Mouse (Mus musculus) forebrain, embryonic 12.5 days (tissue): ENCODE results near the gene Rgl1. TPM values are rescaled to one million over a fixed set of nuclear protein-coding genes. Genes with fewer than 3 reads are reported as not detected.
"Not testable (repeated sequence)": the region's sequence is repeated elsewhere in the genome, so short reads cannot be mapped to it uniquely, and the experiment has no call there.

Source experiments
- ATAC-seq: fragments of 200-750 bp; cut with Nextera tagmentation; 2 replicates; pipeline ENCODE4 v1.8.0; 2017; ENCODE audit warnings: moderate TSS enrichment; ENCODE audit not compliant: low FRiP score
- H3K27ac ChIP-seq: fragments of 300-500 bp; sonication (generic); 2 replicates; pipeline ENCODE4 v1.5.1; 2016; ENCODE audit warnings: mild to moderate bottlenecking
- H3K27me3 ChIP-seq: fragments of 300-500 bp; sonication (generic); 2 replicates; pipeline ENCODE4 v1.6.1; 2016; ENCODE audit warnings: mild to moderate bottlenecking
- H3K36me3 ChIP-seq: fragments of 300-500 bp; sonication (generic); replicated peaks from 2 replicates; pipeline ENCODE4 v1.6.1; 2016; ENCODE audit warnings: mild to moderate bottlenecking
- H3K4me1 ChIP-seq: fragments of 300-500 bp; sonication (generic); 2 replicates; pipeline ENCODE4 v1.6.1; 2016
- H3K4me2 ChIP-seq: fragments of 300-500 bp; sonication (generic); 2 replicates; pipeline ENCODE4 v1.6.1; 2016; ENCODE audit warnings: mild to moderate bottlenecking, moderate library complexity
- H3K4me3 ChIP-seq: fragments of 300-500 bp; sonication (generic); replicated peaks from 2 replicates; pipeline ENCODE4 v1.5.1; 2016; ENCODE audit warnings: mild to moderate bottlenecking
- H3K9ac ChIP-seq: fragments of 300-500 bp; sonication (generic); 2 replicates; pipeline ENCODE4 v1.6.1; 2016; ENCODE audit warnings: mild to moderate bottlenecking
- H3K9me3 ChIP-seq: fragments of 300-500 bp; sonication (generic); 2 replicates; pipeline ENCODE4 v1.6.1; 2016
- WGBS: fragments of 180-500 bp; shearing (Covaris S2); methylation state at CpG from one replicate; pipeline ENCODE4 v1.1.7; 2016; 5-methylcytosine and 5-hydroxymethylcytosine counted together
- polyA plus RNA-seq: library from polyadenylated mRNA; unstranded; fragments of >200 nt; fragmentation: Nextera tagmentation; extraction: Ambion mirVana; gene quantifications from 2 replicates; pipeline ENCODE4 v1.2.1, GENCODE M21; 2016

The Rgl1 gene
- polyA plus RNA-seq, 1 experiment from 2014 or later, result 20.9 TPM

DNA sequence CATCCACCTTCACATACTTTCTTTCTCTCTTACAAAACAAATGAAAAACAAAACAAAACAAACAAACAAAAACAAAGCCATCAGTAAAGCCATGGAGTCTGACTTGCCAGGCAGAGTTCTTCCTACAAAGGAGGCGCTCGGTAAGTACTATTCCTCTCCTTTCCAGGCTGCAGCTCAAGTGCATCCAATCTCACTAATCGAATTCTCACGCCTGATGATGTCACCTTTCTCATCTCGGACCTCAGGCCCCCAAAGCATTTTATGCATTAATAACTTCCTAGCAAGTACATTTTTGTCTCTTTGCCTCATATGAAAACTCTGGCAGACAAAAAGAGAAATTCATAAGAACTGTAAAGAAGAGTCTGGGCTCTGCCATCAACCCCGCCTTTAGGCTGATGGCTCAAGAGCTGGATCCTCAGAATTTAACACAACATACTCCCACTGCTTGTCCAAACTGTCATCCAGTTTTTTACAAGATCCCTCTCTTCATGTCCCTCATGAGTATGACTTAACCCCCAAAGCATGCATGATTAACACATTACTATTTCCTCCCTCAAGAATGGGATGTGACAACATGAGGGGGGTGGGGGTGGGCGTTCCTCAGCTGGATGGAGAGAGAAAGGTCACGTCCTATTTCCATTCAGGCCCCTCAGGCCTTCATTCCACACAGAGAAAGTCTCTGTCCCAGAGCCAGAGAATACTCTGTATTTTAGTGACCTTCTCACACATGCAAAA, 96.5 kb downstream of the Rgl1 start:
- H3K9me3 ChIP-seq, result no peaks in the 10 kb centered on the region
- no peak overlapping the region for H3K4me2 ChIP-seq
- H3K36me3 ChIP-seq, result no peaks in the 10 kb centered on the region
- ATAC-seq, result no peak
- no peaks in the 10 kb centered on the region for H3K27me3 ChIP-seq
- H3K4me3 ChIP-seq, result no peak overlapping the region
- peaks cover 8% of the 10 kb centered on the region; the same call in 1 of the 2 replicates for H3K4me1 ChIP-seq
- H3K9ac ChIP-seq, result no peak overlapping the region
- H3K27ac ChIP-seq, result no peak overlapping the region
- 54% methylated on average over 8 of the region's 8 CpGs for WGBS

DNA sequence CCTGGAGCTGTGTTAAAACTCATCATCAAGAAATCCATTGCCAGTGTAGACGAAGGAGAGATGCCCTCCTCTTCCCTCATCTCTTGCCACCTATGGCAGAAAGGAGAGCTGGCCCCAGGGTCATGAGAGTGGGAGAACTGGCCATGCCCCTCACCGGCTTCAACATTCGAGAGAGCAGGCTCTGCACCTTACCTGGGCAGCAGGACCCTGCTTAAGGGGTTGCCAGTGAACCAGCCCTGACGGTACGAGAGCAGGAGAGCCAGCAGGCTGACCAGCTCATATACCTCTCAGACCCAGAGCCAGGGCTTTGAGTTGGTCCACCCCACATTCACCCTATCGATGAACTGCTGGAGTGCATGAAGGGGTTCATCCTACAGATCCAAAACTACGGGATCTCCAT, 105.7 kb downstream of the Rgl1 start:
- 91% methylated on average over 7 of the region's 7 CpGs for WGBS
- Histone ChIP-seq H3K4me1 (no peaks in the 10 kb centered on the region), H3K9me3 (no peaks in the 10 kb centered on the region), H3K27me3 (no peaks in the 10 kb centered on the region), H3K27ac (no peak overlapping the region), H3K9ac (no peak overlapping the region), H3K4me2 (no peak overlapping the region), H3K4me3 (no peak overlapping the region), H3K36me3 (no peaks in the 10 kb centered on the region)
- ATAC-seq, result no peak

- Histone ChIP-seq H3K9ac (no peak overlapping the region), H3K9me3 (no peaks in the 10 kb centered on the region), H3K4me3 (no peak overlapping the region), H3K27me3 (no peaks in the 10 kb centered on the region), H3K4me2 (no peak overlapping the region), H3K27ac (no peak overlapping the region), H3K36me3 (no peaks in the 10 kb centered on the region), H3K4me1 (no peaks in the 10 kb centered on the region)
- 93% methylated on average over 4 of the region's 4 CpGs for WGBS
- ATAC-seq, result no peak
Measured at GRCm38 (mm10) chr1:152659961-152660360, 106.2 kb downstream of the Rgl1 start.

DNA sequence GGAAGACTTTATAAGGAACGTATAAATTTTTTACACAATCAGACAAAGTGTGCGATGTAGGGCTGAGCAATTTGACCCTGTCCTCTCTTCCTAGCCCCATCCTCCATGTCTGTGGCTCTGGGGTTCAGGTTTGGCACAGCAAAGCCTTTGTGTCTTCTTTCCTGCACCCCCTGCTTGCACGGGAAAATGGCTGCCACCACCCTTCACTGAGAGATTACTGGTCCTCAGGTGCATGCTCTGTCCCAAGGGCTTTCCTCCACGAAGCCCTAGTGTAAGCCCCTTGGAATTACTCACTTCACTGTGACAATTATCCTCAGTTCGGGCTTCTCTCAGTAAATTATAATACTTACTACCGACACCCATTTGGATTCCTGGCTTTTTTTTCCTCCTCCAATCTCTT, 109.5 kb downstream of the Rgl1 start:
- Histone ChIP-seq H3K9ac (no peak overlapping the region), H3K4me1 (no peaks in the 10 kb centered on the region), H3K9me3 (no peaks in the 10 kb centered on the region), H3K27ac (no peak overlapping the region), H3K4me3 (no peak overlapping the region), H3K36me3 (no peaks in the 10 kb centered on the region), H3K4me2 (no peak overlapping the region), H3K27me3 (no peaks in the 10 kb centered on the region)
- no peak for ATAC-seq
- 85% methylated on average over 6 of the region's 6 CpGs for WGBS

GRCm38 (mm10) chr1:152654851-152655250, 111.3 kb downstream of the Rgl1 start:
- Histone ChIP-seq H3K4me2 (no peak overlapping the region), H3K4me1 (no peaks in the 10 kb centered on the region), H3K9me3 (no peaks in the 10 kb centered on the region), H3K9ac (no peak overlapping the region), H3K27ac (no peak overlapping the region), H3K36me3 (no peaks in the 10 kb centered on the region), H3K27me3 (no peaks in the 10 kb centered on the region), H3K4me3 (no peak overlapping the region)
- 93% methylated on average over 6 of the region's 6 CpGs for WGBS
- no peak for ATAC-seq

- 78% methylated on average over 1 of the region's 1 CpGs for WGBS
- ATAC-seq, result no peak
- no peak overlapping the region for H3K27ac ChIP-seq
- no peaks in the 10 kb centered on the region for H3K36me3 ChIP-seq
- H3K4me1 ChIP-seq, result no peaks in the 10 kb centered on the region
- H3K9me3 ChIP-seq, result no peaks in the 10 kb centered on the region
- H3K4me2 ChIP-seq, result no peak overlapping the region
- no peak overlapping the region for H3K9ac ChIP-seq
- no peaks in the 10 kb centered on the region for H3K27me3 ChIP-seq
- H3K4me3 ChIP-seq, result no peak overlapping the region
Measured at GRCm38 (mm10) chr1:152651495-152651874, 114.7 kb downstream of the Rgl1 start.

- Histone ChIP-seq H3K9ac (no peak overlapping the region), H3K4me1 (no peaks in the 10 kb centered on the region), H3K4me3 (no peak overlapping the region), H3K9me3 (no peaks in the 10 kb centered on the region), H3K27ac (no peak overlapping the region), H3K27me3 (no peaks in the 10 kb centered on the region), H3K4me2 (no peak overlapping the region), H3K36me3 (no peaks in the 10 kb centered on the region)
- WGBS, result 80% methylated on average over 6 of the region's 6 CpGs
- ATAC-seq, result no peak
Measured at GRCm38 (mm10) chr1:152650856-152651494, 115.2 kb downstream of the Rgl1 start.

DNA sequence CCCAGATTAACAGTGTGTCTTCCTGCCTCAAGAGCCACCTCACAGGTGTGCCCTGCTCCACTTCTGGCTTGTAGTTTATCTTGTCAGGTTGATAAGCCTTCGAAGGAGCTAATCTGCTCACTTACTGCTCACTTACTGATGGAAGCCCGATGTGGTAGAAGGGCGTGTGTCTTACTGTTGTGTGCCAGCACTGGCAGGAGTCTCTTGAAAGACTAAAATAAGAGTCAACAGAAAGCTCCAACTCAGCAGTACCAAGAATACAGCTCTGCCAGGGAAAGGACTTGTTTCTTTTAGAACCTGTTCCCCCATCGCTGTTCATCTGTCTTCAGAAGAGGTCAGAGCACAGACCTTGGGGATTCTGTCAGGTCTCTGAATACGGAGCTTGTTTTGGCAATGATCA, 118.1 kb downstream of the Rgl1 start:
- WGBS, result 88% methylated on average over 5 of the region's 5 CpGs
- Histone ChIP-seq H3K4me1 (no peaks in the 10 kb centered on the region), H3K4me3 (no peak overlapping the region), H3K27ac (no peak overlapping the region), H3K9ac (no peak overlapping the region), H3K27me3 (no peaks in the 10 kb centered on the region), H3K4me2 (no peak overlapping the region), H3K36me3 (no peaks in the 10 kb centered on the region), H3K9me3 (no peaks in the 10 kb centered on the region)
- ATAC-seq, result no peak

- H3K9ac ChIP-seq, H3K9me3 ChIP-seq, H3K36me3 ChIP-seq, H3K27me3 ChIP-seq, H3K27ac ChIP-seq, H3K4me2 ChIP-seq, H3K4me3 ChIP-seq, H3K4me1 ChIP-seq, ATAC-seq: not testable (repeated sequence)
- WGBS, result 82% methylated on average over 10 of the region's 10 CpGs
Measured at GRCm38 (mm10) chr1:152642207-152642606, 123.9 kb downstream of the Rgl1 start.

GRCm38 (mm10) chr1:152640195-152640981, 125.8 kb downstream of the Rgl1 start:
- Histone ChIP-seq H3K4me3 (no peak overlapping the region), H3K4me2 (no peak overlapping the region), H3K4me1 (no peaks in the 10 kb centered on the region), H3K36me3 (no peaks in the 10 kb centered on the region), H3K27me3 (no peaks in the 10 kb centered on the region), H3K27ac (no peak overlapping the region), H3K9me3 (no peaks in the 10 kb centered on the region), H3K9ac (no peak overlapping the region)
- WGBS, result 76% methylated on average over 11 of the region's 11 CpGs
- no peak for ATAC-seq

- Histone ChIP-seq H3K27me3 (no peaks in the 10 kb centered on the region), H3K9ac (no peak overlapping the region), H3K9me3 (no peaks in the 10 kb centered on the region), H3K27ac (no peak overlapping the region), H3K4me2 (no peak overlapping the region), H3K4me1 (no peaks in the 10 kb centered on the region), H3K4me3 (no peak overlapping the region), H3K36me3 (no peaks in the 10 kb centered on the region)
- WGBS, result 89% methylated on average over 7 of the region's 7 CpGs
- ATAC-seq, result no peak
Measured at GRCm38 (mm10) chr1:152639344-152639743, 126.8 kb downstream of the Rgl1 start.

DNA sequence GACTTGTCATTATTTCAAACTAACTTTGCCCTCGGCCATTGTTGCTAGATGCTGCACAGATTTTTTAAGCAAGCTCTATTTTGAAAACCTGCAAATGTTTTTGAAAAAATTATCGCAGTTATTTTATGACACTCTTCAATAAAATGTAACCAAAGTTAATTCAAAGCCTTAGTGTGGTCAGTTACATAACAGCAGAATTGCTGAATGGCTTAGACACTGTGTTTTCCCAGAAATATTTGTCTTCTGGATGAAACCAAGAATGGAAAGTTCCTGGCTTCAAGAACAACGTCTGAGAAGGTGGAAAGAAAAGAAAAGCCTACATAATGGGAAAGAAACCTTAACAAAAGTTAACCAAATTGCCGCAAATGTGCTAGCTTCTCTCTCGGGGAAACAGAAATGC, 131.5 kb downstream of the Rgl1 start:
- no peaks in the 10 kb centered on the region for H3K9me3 ChIP-seq
- no peak overlapping the region for H3K4me2 ChIP-seq
- no peak overlapping the region for H3K27ac ChIP-seq
- ATAC-seq, result no peak
- peaks cover 9% of the 10 kb centered on the region for H3K4me1 ChIP-seq
- no peak overlapping the region for H3K4me3 ChIP-seq
- H3K27me3 ChIP-seq, result no peaks in the 10 kb centered on the region
- H3K36me3 ChIP-seq, result no peaks in the 10 kb centered on the region
- WGBS, result 73% methylated on average over 5 of the region's 5 CpGs
- no peak overlapping the region for H3K9ac ChIP-seq
